Mouse (Mus musculus): ENCODE measurements around the gene Htr1f. TPM values are rescaled to one million over a fixed set of nuclear protein-coding genes. Genes with fewer than 3 reads are reported as not detected.

The Htr1f gene
- polyA plus RNA-seq, 1 experiment from 2014 or later, result not detected

DNA sequence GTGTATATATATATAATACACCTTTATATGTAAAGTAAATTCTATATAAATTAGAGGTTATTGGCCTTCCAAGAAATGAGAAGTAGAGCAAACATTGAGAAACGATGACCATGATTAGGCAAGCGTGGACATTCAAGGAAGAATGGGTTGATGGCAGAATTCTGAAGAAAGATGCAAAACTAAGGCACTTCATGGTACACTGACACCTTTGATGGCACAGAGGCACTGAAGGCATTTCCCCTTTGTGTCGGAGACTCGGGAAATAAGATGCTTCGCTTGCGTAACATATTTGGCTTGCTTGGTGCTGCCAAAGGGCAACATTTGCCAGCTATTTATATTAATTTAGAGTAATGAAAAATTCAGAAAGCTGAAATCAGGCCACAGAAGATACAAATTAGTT, 118.1 kb downstream of the Htr1f start:
- no peaks in the 10 kb centered on the region for H3K36me3 ChIP-seq (ENCODE audit: control insufficient read depth, insufficient read depth, low read length)
- 91% methylated on average over 6 of the region's 6 CpGs for WGBS
- no peak overlapping the region for H3K27ac ChIP-seq (ENCODE audit: low read length)
- no peak overlapping the region for H3K9ac ChIP-seq (ENCODE audit: low read length)
- ATAC-seq (ENCODE audit: insufficient read depth, low FRiP score), result no peak
- no peaks in the 10 kb centered on the region for H3K27me3 ChIP-seq (ENCODE audit: control insufficient read depth, insufficient read depth, low read length)
- H3K4me1 ChIP-seq (ENCODE audit: control insufficient read depth, insufficient read depth, low read length), result no peaks in the 10 kb centered on the region
- H3K4me2 ChIP-seq (ENCODE audit: low read depth, low read length), result no peak overlapping the region
- H3K9me3 ChIP-seq (replicated peaks; ENCODE audit: control insufficient read depth, low read length), result no peaks in the 10 kb centered on the region
- H3K4me3 ChIP-seq (replicated peaks; ENCODE audit: low read length), result no peak overlapping the region

- H3K27ac ChIP-seq (ENCODE audit: low read length), result no peak overlapping the region
- 57% methylated on average over 2 of the region's 2 CpGs for WGBS
- no peaks in the 10 kb centered on the region for H3K36me3 ChIP-seq (ENCODE audit: control insufficient read depth, insufficient read depth, low read length)
- no peaks in the 10 kb centered on the region for H3K4me1 ChIP-seq (ENCODE audit: control insufficient read depth, insufficient read depth, low read length)
- H3K27me3 ChIP-seq (ENCODE audit: control insufficient read depth, insufficient read depth, low read length), result no peaks in the 10 kb centered on the region
- no peaks in the 10 kb centered on the region for H3K9me3 ChIP-seq (replicated peaks; ENCODE audit: control insufficient read depth, low read length)
- no peak overlapping the region for H3K4me2 ChIP-seq (ENCODE audit: low read depth, low read length)
- no peak overlapping the region for H3K9ac ChIP-seq (ENCODE audit: low read length)
- no peak overlapping the region for H3K4me3 ChIP-seq (replicated peaks; ENCODE audit: low read length)
- no peak for ATAC-seq (ENCODE audit: insufficient read depth, low FRiP score)
Measured at GRCm38 (mm10) chr16:64987049-64987448, 118.6 kb downstream of the Htr1f start.

- no peak overlapping the region for H3K4me2 ChIP-seq (ENCODE audit: low read depth, low read length)
- no peak overlapping the region for H3K9ac ChIP-seq (ENCODE audit: low read length)
- no peak overlapping the region for H3K4me3 ChIP-seq (replicated peaks; ENCODE audit: low read length)
- no peak for ATAC-seq (ENCODE audit: insufficient read depth, low FRiP score)
- no peaks in the 10 kb centered on the region for H3K27me3 ChIP-seq (ENCODE audit: control insufficient read depth, insufficient read depth, low read length)
- 73% methylated on average over 5 of the region's 5 CpGs for WGBS
- H3K27ac ChIP-seq (ENCODE audit: low read length), result no peak overlapping the region
- H3K9me3 ChIP-seq (replicated peaks; ENCODE audit: control insufficient read depth, low read length), result no peaks in the 10 kb centered on the region
- H3K36me3 ChIP-seq (ENCODE audit: control insufficient read depth, insufficient read depth, low read length), result no peaks in the 10 kb centered on the region
- no peaks in the 10 kb centered on the region for H3K4me1 ChIP-seq (ENCODE audit: control insufficient read depth, insufficient read depth, low read length)
Measured at GRCm38 (mm10) chr16:64974636-64975035, 131.0 kb downstream of the Htr1f start.

DNA sequence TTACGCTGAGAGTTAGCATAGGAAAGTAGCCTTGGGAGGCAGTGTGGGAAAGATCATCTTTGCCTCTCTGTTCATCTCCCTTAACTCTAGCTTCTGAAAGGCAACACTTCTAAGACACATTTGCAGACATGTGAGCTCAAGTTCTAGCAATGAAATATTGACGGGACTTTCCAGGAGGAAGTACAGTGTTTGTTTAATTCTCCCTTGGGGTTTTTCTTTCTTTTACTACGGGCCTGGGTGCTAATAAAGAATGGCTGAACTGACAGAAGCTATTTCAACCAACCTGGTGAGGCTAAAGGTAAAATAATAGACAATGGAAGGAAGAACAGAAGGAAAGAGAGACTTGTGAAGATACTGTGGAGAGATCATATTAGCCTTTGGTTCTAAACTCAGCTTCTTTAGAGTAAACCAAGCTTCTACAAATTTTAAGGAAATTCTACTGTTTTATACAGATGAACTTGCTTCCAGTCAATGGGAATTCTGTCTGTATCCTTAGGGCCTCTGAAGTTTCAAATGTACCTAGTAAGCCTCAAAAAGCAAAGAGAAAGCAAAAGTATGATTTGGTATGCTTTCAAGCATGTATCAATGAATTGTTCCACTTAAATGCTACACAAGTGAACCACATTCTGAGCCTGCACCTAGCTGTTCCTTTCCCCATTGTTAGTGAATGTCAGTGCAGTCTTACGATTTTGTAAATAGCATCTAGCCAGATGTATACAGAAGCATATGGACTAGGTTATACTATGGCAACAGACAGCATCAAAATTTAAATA, 131.9 kb downstream of the Htr1f start:
- Histone ChIP-seq H3K4me2 (ENCODE audit: low read depth, low read length) (no peak overlapping the region), H3K36me3 (ENCODE audit: control insufficient read depth, insufficient read depth, low read length) (no peaks in the 10 kb centered on the region), H3K4me3 (replicated peaks; ENCODE audit: low read length) (no peak overlapping the region), H3K27me3 (ENCODE audit: control insufficient read depth, insufficient read depth, low read length) (no peaks in the 10 kb centered on the region), H3K9me3 (replicated peaks; ENCODE audit: control insufficient read depth, low read length) (no peaks in the 10 kb centered on the region), H3K4me1 (ENCODE audit: control insufficient read depth, insufficient read depth, low read length) (no peaks in the 10 kb centered on the region), H3K27ac (ENCODE audit: low read length) (no peak overlapping the region), H3K9ac (ENCODE audit: low read length) (no peak overlapping the region)
- ATAC-seq (ENCODE audit: insufficient read depth, low FRiP score), result no peak
- 62% methylated on average over 4 of the region's 4 CpGs for WGBS

DNA sequence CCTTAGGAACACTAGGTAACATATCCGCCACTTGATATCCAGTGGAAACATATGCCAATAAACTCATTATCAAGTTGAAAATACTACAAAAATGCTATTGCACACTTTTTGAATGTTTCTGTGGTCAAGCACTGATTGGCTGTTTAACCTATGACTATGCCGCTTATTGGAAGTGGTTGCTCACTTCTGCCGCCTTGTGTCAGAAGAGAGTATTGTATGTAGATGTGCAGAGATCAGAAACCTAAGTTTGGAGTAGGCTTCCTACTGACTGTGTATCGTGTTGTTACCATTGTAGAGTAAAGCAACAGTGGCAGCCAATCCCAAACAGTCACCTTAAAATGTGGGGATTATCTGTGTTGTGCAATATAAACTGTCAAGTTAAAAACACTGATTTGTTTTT, 144.0 kb downstream of the Htr1f start:
- H3K4me3 ChIP-seq (replicated peaks; ENCODE audit: low read length), result no peak overlapping the region
- H3K9me3 ChIP-seq (replicated peaks; ENCODE audit: control insufficient read depth, low read length), result no peaks in the 10 kb centered on the region
- H3K4me2 ChIP-seq (ENCODE audit: low read depth, low read length), result no peak overlapping the region
- no peak for ATAC-seq (ENCODE audit: insufficient read depth, low FRiP score)
- no peaks in the 10 kb centered on the region for H3K4me1 ChIP-seq (ENCODE audit: control insufficient read depth, insufficient read depth, low read length)
- H3K27me3 ChIP-seq (ENCODE audit: control insufficient read depth, insufficient read depth, low read length), result no peaks in the 10 kb centered on the region
- 92% methylated on average over 4 of the region's 4 CpGs for WGBS
- H3K9ac ChIP-seq (ENCODE audit: low read length), result no peak overlapping the region
- no peaks in the 10 kb centered on the region for H3K36me3 ChIP-seq (ENCODE audit: control insufficient read depth, insufficient read depth, low read length)
- H3K27ac ChIP-seq (ENCODE audit: low read length), result no peak overlapping the region

GRCm38 (mm10) chr16:64941646-64942195, 163.9 kb downstream of the Htr1f start:
- no peaks in the 10 kb centered on the region for H3K9me3 ChIP-seq (replicated peaks; ENCODE audit: control insufficient read depth, low read length)
- H3K9ac ChIP-seq (ENCODE audit: low read length), result no peak overlapping the region
- H3K27ac ChIP-seq (ENCODE audit: low read length), result no peak overlapping the region
- H3K4me1 ChIP-seq (ENCODE audit: control insufficient read depth, insufficient read depth, low read length), result no peaks in the 10 kb centered on the region
- no peak overlapping the region for H3K4me3 ChIP-seq (replicated peaks; ENCODE audit: low read length)
- ATAC-seq (ENCODE audit: insufficient read depth, low FRiP score), result no peak
- 78% methylated on average over 5 of the region's 5 CpGs for WGBS
- H3K4me2 ChIP-seq (ENCODE audit: low read depth, low read length), result no peak overlapping the region
- H3K27me3 ChIP-seq (ENCODE audit: control insufficient read depth, insufficient read depth, low read length), result no peaks in the 10 kb centered on the region
- no peaks in the 10 kb centered on the region for H3K36me3 ChIP-seq (ENCODE audit: control insufficient read depth, insufficient read depth, low read length)

DNA sequence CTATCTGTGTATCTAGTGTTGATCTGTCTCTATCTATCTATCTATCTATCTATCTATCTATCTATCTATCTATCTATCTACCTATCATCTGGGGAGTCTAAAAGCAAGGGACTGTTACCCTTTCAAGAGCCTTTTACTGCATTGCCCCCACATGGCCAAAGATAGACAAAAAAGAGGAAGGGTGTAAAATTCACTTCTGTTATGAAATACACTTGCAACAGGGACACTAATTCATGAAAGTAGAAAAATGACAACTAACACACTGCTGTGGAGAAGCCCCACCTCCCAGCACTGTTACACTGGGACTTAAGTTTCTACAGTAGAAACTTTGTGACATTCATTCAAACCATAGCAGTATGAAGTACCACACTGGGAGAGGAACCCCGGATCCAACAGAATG, 170.9 kb downstream of the Htr1f start:
- Histone ChIP-seq H3K9me3 (replicated peaks; ENCODE audit: control insufficient read depth, low read length) (no peaks in the 10 kb centered on the region), H3K27me3 (ENCODE audit: control insufficient read depth, insufficient read depth, low read length) (no peaks in the 10 kb centered on the region), H3K36me3 (ENCODE audit: control insufficient read depth, insufficient read depth, low read length) (no peaks in the 10 kb centered on the region), H3K27ac (ENCODE audit: low read length) (no peak overlapping the region), H3K4me1 (ENCODE audit: control insufficient read depth, insufficient read depth, low read length) (no peaks in the 10 kb centered on the region), H3K4me2 (ENCODE audit: low read depth, low read length) (no peak overlapping the region), H3K4me3 (replicated peaks; ENCODE audit: low read length) (no peak overlapping the region), H3K9ac (ENCODE audit: low read length) (no peak overlapping the region)
- no peak for ATAC-seq (ENCODE audit: insufficient read depth, low FRiP score)
- WGBS, result 93% methylated on average over 1 of the region's 1 CpGs

GRCm38 (mm10) chr16:64934011-64934410, 171.6 kb downstream of the Htr1f start:
- H3K27me3 ChIP-seq (ENCODE audit: control insufficient read depth, insufficient read depth, low read length), result no peaks in the 10 kb centered on the region
- no peak overlapping the region for H3K27ac ChIP-seq (ENCODE audit: low read length)
- no peaks in the 10 kb centered on the region for H3K4me1 ChIP-seq (ENCODE audit: control insufficient read depth, insufficient read depth, low read length)
- no peak overlapping the region for H3K4me2 ChIP-seq (ENCODE audit: low read depth, low read length)
- H3K9ac ChIP-seq (ENCODE audit: low read length), result no peak overlapping the region
- H3K36me3 ChIP-seq (ENCODE audit: control insufficient read depth, insufficient read depth, low read length), result no peaks in the 10 kb centered on the region
- no peak overlapping the region for H3K4me3 ChIP-seq (replicated peaks; ENCODE audit: low read length)
- ATAC-seq (ENCODE audit: insufficient read depth, low FRiP score), result no peak
- no peaks in the 10 kb centered on the region for H3K9me3 ChIP-seq (replicated peaks; ENCODE audit: control insufficient read depth, low read length)
- 43% methylated on average over 1 of the region's 1 CpGs for WGBS

GRCm38 (mm10) chr16:64923500-64923899, 182.2 kb downstream of the Htr1f start:
- no peaks in the 10 kb centered on the region for H3K27me3 ChIP-seq (ENCODE audit: control insufficient read depth, insufficient read depth, low read length)
- H3K4me2 ChIP-seq (ENCODE audit: low read depth, low read length), result no peak overlapping the region
- no peaks in the 10 kb centered on the region for H3K4me1 ChIP-seq (ENCODE audit: control insufficient read depth, insufficient read depth, low read length)
- H3K9ac ChIP-seq (ENCODE audit: low read length), result no peak overlapping the region
- H3K36me3 ChIP-seq (ENCODE audit: control insufficient read depth, insufficient read depth, low read length), result no peaks in the 10 kb centered on the region
- WGBS, result 29% methylated on average over 9 of the region's 9 CpGs
- H3K9me3 ChIP-seq (replicated peaks; ENCODE audit: control insufficient read depth, low read length), result no peaks in the 10 kb centered on the region
- no peak overlapping the region for H3K4me3 ChIP-seq (replicated peaks; ENCODE audit: low read length)
- peak; percentile 44; the same call in 1 of the 2 replicates for ATAC-seq (ENCODE audit: insufficient read depth, low FRiP score)
- no peak overlapping the region for H3K27ac ChIP-seq (ENCODE audit: low read length)
